Mouse (Mus musculus): ENCODE measurements around the gene Vldlr. TPM values are rescaled to one million over a fixed set of nuclear protein-coding genes. Genes with fewer than 3 reads are reported as not detected.
A peak's percentile ranks its signal among the peaks of the same experiment; 100 is the strongest.

The Vldlr gene
- polyA plus RNA-seq, 1 experiment from 2014 or later = 25.9 TPM

DNA sequence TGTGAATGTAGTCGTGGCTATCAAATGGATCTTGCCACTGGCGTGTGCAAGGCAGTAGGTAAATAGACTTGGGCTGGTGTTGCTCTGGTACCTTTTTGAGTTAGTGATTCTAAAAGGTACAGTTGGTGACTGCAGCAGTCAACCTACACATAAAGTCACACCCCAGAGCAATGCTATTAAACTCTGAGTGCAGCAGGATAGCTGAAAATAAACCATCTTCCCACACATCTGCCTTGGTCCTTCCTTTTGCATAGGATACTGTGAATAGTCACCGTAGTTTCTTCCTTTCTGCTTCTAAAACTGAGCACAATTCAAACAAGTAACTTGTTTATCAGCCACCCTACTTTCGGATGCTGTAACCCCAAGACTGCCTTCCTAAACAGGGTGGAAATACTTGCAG lies 23.6 kb downstream of the Vldlr start:
- Histone ChIP-seq H3K4me1 (peaks cover 19% of the 10 kb centered on the region), H3K27me3 (replicated peaks) (no peaks in the 10 kb centered on the region), H3K4me2 (no peak overlapping the region), H3K4me3 (no peak overlapping the region), H3K27ac (replicated peaks) (no peak overlapping the region), H3K36me3 (peaks cover 79% of the 10 kb centered on the region), H3K9ac (no peak overlapping the region), H3K9me3 (no peaks in the 10 kb centered on the region)
- 80% methylated on average over 4 of the region's 4 CpGs for WGBS
- ATAC-seq (ENCODE audit: extremely low read depth, insufficient number of reproducible peaks, low FRiP score, low TSS enrichment) = no peak

DNA sequence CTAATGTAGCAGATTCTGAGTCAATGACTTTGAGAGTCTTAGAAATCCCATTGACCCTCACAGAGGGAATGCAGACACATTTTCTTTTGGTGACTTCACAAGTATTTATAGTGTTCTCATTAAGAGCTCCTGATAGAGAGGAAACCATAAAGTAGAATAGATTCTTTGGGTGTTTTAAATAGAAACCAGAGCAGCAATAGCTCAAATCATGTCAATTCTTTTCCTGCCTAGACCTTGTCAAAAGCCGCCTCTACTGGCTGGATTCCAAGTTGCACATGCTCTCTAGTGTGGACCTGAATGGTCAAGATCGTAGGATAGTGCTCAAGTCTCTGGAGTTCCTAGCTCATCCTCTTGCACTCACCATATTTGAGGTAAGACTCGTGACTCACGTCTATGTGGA lies 27.2 kb downstream of the Vldlr start:
- Histone ChIP-seq H3K9me3 (no peaks in the 10 kb centered on the region), H3K4me3 (no peak overlapping the region), H3K27ac (replicated peaks) (peak overlapping the region; percentile 64), H3K4me2 (no peak overlapping the region), H3K36me3 (peaks cover 85% of the 10 kb centered on the region), H3K4me1 (peaks cover 19% of the 10 kb centered on the region), H3K9ac (no peak overlapping the region), H3K27me3 (replicated peaks) (no peaks in the 10 kb centered on the region)
- ATAC-seq (ENCODE audit: extremely low read depth, insufficient number of reproducible peaks, low FRiP score, low TSS enrichment) = peak; percentile 37; the same call in 1 of the 2 replicates
- WGBS = 47% methylated on average over 4 of the region's 4 CpGs

DNA sequence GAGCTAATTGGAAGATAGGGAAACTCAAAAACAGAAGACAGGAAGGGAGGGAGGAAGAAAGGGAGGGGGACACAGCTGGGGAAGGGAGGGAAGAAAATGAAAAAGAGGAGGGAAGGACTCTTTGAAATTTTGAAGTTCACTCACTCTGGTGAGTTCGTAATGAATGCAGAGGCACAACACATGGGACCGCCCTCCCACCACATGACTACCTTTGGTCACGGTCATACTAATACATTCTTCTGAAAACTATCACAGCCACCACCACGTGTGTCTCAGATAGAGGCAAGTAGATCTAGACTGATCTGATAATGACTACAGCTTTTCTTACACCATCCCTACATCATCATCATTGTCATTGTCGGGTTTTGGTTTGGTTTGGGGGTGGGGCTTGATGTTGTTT lies 38.5 kb downstream of the Vldlr start:
- peaks cover 23% of the 10 kb centered on the region for H3K36me3 ChIP-seq
- ATAC-seq (ENCODE audit: extremely low read depth, insufficient number of reproducible peaks, low FRiP score, low TSS enrichment) = no peak
- no peak overlapping the region for H3K4me3 ChIP-seq
- H3K27me3 ChIP-seq (replicated peaks) = no peaks in the 10 kb centered on the region
- peaks cover 4% of the 10 kb centered on the region; the same call in 1 of the 2 replicates for H3K4me1 ChIP-seq
- H3K9ac ChIP-seq = no peak overlapping the region
- H3K9me3 ChIP-seq = no peaks in the 10 kb centered on the region
- no peak overlapping the region for H3K27ac ChIP-seq (replicated peaks)
- 90% methylated on average over 5 of the region's 5 CpGs for WGBS
- no peak overlapping the region for H3K4me2 ChIP-seq

DNA sequence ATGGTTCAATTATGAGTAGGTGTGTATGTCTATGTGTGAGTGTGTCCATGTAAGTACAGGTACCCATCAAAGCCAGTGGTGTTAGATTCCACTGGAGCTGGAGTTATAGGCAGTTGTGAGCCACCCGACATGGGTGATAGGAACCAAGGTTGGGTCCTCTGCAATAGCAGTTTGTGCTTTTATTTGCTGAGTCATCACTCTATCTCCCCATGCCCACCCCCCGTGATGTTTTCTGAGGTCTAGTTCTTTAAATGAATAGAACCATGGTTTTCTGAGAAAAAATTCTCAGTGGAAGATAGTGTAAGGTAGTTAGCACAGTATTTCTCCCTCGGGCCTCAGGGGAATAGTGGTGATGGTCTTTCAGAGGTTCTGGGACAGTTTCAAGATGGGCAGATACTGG lies 39.4 kb downstream of the Vldlr start:
- no peak for ATAC-seq (ENCODE audit: extremely low read depth, insufficient number of reproducible peaks, low FRiP score, low TSS enrichment)
- WGBS = 68% methylated on average over 3 of the region's 3 CpGs
- no peaks in the 10 kb centered on the region for H3K27me3 ChIP-seq (replicated peaks)
- H3K27ac ChIP-seq (replicated peaks) = no peak overlapping the region
- no peaks in the 10 kb centered on the region for H3K9me3 ChIP-seq
- peaks cover 4% of the 10 kb centered on the region; the same call in 1 of the 2 replicates for H3K4me1 ChIP-seq
- peaks cover 14% of the 10 kb centered on the region for H3K36me3 ChIP-seq
- no peak overlapping the region for H3K4me2 ChIP-seq
- no peak overlapping the region for H3K4me3 ChIP-seq
- no peak overlapping the region for H3K9ac ChIP-seq

DNA sequence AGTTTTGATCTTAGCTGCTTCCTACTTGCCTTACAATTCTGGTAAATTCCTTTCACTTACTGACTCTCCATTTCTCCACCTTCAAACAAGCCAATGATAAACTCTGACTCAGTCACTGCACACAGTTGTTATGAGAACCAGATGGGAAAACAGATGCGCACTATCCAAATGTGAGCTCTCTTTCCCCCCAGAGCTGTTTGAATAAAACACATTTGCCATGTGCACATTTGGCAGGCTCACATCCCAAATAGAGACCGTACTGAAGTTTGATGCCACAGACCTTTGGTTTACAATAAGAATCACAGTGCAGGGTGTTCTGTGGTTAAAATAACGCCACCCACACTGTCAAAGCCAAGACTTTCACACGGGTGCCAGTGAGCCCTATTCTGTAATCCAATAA lies 43.8 kb downstream of the Vldlr start:
- no peak for ATAC-seq (ENCODE audit: extremely low read depth, insufficient number of reproducible peaks, low FRiP score, low TSS enrichment)
- H3K36me3 ChIP-seq = no peaks in the 10 kb centered on the region
- no peaks in the 10 kb centered on the region for H3K27me3 ChIP-seq (replicated peaks)
- no peak overlapping the region for H3K4me3 ChIP-seq
- H3K9me3 ChIP-seq = no peaks in the 10 kb centered on the region
- whole genome bisulfite sequencing = 74% methylated on average over 4 of the region's 4 CpGs
- H3K27ac ChIP-seq (replicated peaks) = no peak overlapping the region
- no peak overlapping the region for H3K9ac ChIP-seq
- H3K4me1 ChIP-seq = peaks cover 4% of the 10 kb centered on the region; the same call in 1 of the 2 replicates
- H3K4me2 ChIP-seq = no peak overlapping the region

DNA sequence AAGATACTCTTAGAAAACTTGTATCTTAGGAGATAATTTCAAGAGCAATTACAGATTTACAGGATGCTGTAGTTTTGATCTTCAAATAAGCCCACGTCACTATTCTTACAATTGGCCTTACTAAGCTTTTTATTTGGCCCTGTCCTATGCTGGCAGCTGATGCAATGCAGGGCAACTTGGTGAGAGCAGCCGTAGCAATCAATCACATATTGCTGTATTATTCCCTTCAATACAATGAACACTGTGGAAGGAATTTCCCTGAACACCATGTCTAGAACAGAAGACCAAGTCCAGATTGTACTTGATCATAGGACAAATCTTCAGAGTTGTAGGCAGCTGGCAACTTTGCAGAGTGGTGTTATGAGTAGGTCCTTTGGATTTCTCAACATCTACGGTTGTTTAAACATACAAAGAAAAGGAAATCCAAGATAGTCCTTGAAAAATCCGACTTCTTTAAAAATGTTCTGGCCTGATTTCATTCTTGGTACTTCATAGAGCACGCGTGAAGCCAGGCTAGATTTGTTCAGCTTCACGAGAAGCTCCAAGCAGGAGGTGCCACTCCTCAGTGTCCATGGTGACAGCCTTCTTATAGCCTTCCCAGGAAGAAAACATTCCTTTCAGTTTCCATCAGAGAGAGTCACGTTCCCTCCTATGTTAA lies 44.5 kb downstream of the Vldlr start:
- H3K4me3 ChIP-seq = no peak overlapping the region
- WGBS = 72% methylated on average over 8 of the region's 8 CpGs
- no peaks in the 10 kb centered on the region for H3K27me3 ChIP-seq (replicated peaks)
- ATAC-seq (ENCODE audit: extremely low read depth, insufficient number of reproducible peaks, low FRiP score, low TSS enrichment) = no peak
- no peak overlapping the region for H3K9ac ChIP-seq
- H3K27ac ChIP-seq (replicated peaks) = no peak overlapping the region
- no peaks in the 10 kb centered on the region for H3K9me3 ChIP-seq
- peaks cover 4% of the 10 kb centered on the region; the same call in 1 of the 2 replicates for H3K4me1 ChIP-seq
- H3K36me3 ChIP-seq = no peaks in the 10 kb centered on the region
- H3K4me2 ChIP-seq = no peak overlapping the region

DNA sequence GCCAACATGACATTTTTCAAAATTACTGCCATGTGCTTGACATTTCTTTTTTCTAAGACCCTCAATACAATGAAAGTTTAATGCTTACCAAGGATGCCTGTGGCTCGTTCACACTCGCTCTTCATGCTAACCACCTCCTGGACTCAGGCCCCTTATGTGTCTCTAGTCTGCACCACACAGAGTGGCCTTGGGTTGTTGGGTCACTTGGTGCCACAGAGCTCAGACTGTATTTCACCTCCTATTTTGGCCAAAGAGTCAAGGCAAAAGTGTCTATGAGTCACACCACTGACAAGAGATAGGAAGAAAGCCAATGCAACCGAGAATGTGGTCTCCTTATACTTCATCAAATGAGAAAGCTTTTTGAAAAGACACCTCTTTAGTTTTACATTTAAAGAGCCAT lies 45.9 kb downstream of the Vldlr start:
- ATAC-seq (ENCODE audit: extremely low read depth, insufficient number of reproducible peaks, low FRiP score, low TSS enrichment) = no peak

DNA sequence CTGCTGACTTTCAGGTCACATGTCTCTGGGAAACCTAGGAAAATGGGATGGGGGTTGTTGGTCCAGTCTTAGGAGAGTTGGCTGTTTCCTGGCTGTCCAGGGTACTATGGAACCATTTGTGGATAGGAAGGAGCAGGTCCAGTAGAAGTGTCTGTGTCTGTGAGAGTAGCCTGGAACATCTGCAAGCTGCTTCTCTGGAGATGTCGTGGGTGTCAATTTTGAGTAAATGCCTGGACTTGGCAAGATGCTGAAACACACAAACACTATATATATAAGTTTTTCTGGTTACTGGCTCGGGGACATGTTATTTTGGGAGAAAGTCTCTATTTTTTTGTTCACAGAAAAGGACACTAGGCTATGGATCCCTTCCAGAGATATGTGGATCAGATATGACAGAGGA lies 57.1 kb downstream of the Vldlr start:
- no peaks in the 10 kb centered on the region for H3K36me3 ChIP-seq
- no peak for ATAC-seq (ENCODE audit: extremely low read depth, insufficient number of reproducible peaks, low FRiP score, low TSS enrichment)

More for the DNA sequence above, 45.9 kb downstream of the Vldlr start:
- Histone ChIP-seq H3K9me3 (no peaks in the 10 kb centered on the region), H3K27me3 (replicated peaks) (no peaks in the 10 kb centered on the region), H3K4me2 (no peak overlapping the region), H3K9ac (no peak overlapping the region), H3K4me1 (peaks cover 4% of the 10 kb centered on the region; the same call in 1 of the 2 replicates), H3K4me3 (no peak overlapping the region), H3K27ac (replicated peaks) (no peak overlapping the region), H3K36me3 (no peaks in the 10 kb centered on the region)
- 57% methylated on average over 3 of the region's 3 CpGs for WGBS

DNA sequence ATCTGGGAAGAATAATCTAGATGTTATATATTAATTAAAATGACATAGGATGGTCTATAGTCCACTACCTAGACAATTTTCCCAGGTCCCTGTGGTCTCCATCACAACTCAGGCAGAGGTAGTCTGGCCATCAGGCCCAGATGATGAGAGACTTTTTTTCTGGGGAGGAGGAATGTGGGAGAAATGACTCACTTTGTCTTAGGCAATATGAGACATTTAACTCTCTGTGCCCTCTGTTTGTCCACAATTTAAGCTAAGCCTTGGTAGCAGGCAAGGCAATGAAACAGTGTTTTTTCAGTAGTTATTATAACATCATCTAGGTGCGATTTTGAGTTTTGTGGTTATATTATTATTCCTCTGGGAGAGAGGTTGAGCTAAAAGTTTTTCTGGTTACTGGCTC lies 58.1 kb downstream of the Vldlr start:
- no peak overlapping the region for H3K27ac ChIP-seq (replicated peaks)
- no peak for ATAC-seq (ENCODE audit: extremely low read depth, insufficient number of reproducible peaks, low FRiP score, low TSS enrichment)
- no peaks in the 10 kb centered on the region for H3K27me3 ChIP-seq (replicated peaks)
- no peaks in the 10 kb centered on the region for H3K9me3 ChIP-seq
- no peaks in the 10 kb centered on the region for H3K4me1 ChIP-seq
- H3K9ac ChIP-seq = no peak overlapping the region
- H3K36me3 ChIP-seq = no peaks in the 10 kb centered on the region
- no peak overlapping the region for H3K4me3 ChIP-seq
- WGBS = 80% methylated on average over 1 of the region's 1 CpGs
- no peak overlapping the region for H3K4me2 ChIP-seq

More for the DNA sequence above, 57.1 kb downstream of the Vldlr start:
- Histone ChIP-seq H3K4me2 (no peak overlapping the region), H3K4me1 (no peaks in the 10 kb centered on the region), H3K27me3 (replicated peaks) (no peaks in the 10 kb centered on the region), H3K27ac (replicated peaks) (no peak overlapping the region), H3K9ac (no peak overlapping the region), H3K4me3 (no peak overlapping the region), H3K9me3 (no peaks in the 10 kb centered on the region)
- WGBS = 71% methylated on average over 2 of the region's 2 CpGs

DNA sequence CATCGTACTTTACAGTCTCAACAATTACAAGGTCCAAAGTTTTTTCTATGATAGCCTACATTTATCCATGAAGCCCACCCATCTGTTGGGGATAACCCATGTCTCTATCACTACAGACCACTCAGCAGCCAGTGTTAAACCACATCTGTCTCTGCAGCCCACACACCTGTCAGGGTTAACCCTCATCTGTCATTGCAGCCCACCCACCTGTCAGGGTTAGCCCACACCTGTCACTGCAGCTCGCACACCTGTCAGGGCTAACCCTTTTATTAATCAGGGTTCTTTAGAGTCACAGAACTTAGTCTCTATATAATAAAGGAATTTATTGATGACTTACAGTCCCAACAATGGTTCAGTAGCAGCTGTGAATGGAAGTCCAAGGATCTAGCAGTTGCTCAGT lies 62.9 kb downstream of the Vldlr start:
- 81% methylated on average over 2 of the region's 2 CpGs for WGBS
- Histone ChIP-seq H3K9ac (no peak overlapping the region), H3K9me3 (no peaks in the 10 kb centered on the region; the same call in 1 of the 2 replicates), H3K4me1 (no peaks in the 10 kb centered on the region), H3K4me3 (no peak overlapping the region), H3K36me3 (no peaks in the 10 kb centered on the region), H3K27me3 (replicated peaks) (no peaks in the 10 kb centered on the region), H3K27ac (replicated peaks) (no peak overlapping the region), H3K4me2 (no peak overlapping the region)
- no peak for ATAC-seq (ENCODE audit: extremely low read depth, insufficient number of reproducible peaks, low FRiP score, low TSS enrichment)
